Mouse (Mus musculus) thymus, adult 18-20 months (tissue): ENCODE data around the gene Itpk1.

ENCODE experiments used
- DNase-seq, 2 experiments: peaks; one replicate each; pipeline ENCODE4 v3.0.0; 2022; ENCODE audit warnings: mixed read lengths in 2 of 2

Itpk1 gene

DNA sequence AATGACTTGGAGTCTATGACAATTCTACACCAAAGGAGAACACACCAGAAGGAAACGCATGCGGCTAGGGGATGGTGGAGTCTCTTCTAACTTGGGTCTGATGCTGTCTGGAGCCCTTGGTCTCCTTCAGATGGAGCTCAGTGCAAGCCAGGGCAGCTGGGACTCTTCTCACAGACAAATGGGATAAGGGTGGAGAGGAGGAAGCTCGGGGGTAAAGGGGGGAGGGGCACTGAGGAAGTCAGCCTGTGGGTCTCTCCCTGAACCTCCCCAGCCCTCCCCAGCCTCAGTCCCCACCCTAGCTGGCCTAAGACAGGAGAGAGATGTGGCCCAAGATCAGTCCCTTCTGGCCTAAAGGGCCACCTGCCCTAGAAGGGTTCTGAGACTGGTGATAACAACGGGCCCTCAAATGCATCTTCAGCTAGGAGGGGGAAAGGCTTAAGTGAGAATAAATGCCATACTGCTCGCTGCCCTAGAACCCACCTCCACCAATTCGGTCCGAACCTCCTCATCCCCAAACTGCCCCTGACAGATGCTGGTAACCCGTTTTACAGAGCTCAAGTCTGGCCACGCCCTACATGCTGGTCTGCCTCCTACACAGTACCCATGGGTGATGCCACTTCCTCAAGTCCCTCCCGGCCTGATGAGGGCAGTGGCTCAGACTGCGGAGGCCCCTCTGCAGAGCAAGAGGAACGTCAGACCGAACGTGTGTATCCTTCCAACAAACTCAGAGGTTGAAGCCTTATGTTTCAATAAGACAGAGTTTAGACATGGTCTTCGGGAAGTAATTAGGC, 14.8 kb downstream of the Itpk1 start:
- no peak for DNase-seq

DNA sequence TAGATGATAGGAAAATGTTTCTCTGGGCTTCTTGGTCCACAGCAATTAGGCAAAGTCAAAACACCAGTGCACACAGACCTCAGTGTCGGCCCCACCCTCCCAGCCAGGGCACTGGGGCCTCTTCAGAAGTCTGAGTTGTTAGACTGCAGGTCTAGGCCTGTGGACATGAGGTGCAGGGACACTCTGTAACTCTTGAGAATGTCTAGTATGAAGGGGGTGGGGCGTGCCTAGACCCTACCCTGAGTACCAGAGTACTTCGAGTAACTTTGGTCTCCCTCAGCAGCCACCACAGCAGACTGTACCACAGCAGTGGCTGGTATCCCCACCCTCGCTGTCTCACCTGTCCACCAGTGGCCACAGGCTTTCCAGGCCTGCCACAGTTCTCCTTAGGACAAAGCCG, 18.4 kb downstream of the Itpk1 start:
- DNase-seq: no peak

DNA sequence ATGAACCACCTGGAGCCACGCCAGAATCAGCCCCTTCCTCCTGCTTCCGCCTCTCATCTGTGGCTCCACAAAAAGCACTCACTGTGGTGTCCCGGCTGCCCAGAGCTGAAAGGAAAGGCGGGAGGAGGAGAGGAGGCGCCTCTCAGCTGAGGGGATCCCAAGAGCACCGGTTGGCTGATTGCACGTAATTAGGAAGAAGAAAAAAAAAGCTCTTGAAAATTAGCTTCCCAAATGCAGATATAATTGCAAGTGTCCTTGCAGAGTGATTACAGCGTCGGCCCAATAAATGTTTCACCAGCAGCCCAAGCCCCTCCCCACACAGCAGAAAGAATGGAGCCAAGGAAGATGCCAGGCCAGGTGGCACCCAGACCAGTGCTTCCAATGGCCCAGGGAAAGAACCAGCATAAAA, 19.2 kb downstream of the Itpk1 start:
- no peak for DNase-seq

DNA sequence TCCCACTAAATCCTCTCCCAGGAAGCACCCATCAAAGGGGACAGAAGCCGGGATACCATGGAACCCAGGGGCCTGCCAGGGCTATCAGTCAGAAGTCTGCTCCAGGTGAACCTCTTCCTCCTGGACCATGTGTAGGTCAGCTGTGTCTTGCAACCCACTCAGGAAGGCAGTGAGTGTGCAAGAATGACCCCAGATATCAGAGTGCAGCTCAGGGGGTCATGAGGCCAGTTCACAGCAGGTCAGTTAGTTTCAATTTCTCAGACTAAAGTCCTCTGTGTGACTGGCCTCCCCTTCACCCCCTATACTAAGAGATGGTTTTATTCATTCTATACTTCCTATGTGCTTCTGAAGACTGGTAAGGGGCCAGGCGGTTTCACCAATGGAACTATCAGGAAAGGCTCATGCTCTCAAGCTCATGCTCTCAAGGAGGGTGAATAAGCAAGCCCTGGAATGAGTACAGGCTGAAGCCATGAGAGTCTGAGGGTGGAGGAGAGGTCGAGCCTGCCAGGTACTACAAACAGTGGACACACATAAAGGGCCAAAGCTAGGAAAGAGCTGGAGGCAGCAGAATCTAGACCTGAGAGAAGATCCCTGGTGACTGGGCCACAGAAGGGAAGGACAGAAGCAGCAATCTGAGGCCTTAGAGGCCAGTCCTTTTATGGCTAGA, 19.9 kb downstream of the Itpk1 start:
- DNase-seq: no peak

DNA sequence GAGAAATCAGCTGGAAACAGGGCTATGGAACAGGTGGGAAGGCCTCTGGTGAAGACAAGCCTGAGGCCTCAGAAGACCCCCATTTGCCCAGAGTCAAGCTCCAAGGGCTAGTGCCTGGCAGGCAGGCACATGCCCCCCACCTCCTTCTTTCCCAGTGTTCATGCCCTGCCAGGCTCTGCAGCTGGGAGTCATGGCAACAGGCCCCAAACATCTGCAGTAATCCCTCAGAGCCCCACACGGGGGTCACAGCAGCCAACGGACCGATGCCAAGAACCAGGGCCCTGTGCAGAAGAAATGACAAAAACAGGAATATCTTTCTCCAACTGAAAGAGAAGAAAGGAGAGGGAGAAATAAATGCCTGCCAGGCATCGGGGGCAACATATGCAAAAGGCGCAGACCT, 20.8 kb downstream of the Itpk1 start:
- DNase-seq: no peak

DNA sequence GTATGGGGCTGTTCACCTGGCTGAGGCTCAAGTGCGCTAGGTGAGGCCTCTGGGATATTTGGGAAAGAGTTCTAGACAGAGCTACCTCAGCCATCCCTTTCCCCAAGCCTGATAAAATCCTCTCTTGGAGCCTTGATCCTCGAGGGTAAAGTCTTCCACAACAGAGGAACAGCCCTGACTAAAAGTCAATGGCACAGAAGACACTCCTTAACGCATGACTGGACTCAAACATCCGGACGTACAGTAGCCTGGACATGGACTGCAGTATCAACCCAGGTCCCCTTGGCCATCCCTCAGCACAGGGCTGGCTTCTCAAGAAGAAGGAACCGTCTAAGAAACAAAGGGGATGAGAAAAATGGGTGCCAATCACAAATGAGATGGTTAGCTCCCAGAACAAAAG, 21.3 kb downstream of the Itpk1 start:
- DNase-seq: no peak

DNA sequence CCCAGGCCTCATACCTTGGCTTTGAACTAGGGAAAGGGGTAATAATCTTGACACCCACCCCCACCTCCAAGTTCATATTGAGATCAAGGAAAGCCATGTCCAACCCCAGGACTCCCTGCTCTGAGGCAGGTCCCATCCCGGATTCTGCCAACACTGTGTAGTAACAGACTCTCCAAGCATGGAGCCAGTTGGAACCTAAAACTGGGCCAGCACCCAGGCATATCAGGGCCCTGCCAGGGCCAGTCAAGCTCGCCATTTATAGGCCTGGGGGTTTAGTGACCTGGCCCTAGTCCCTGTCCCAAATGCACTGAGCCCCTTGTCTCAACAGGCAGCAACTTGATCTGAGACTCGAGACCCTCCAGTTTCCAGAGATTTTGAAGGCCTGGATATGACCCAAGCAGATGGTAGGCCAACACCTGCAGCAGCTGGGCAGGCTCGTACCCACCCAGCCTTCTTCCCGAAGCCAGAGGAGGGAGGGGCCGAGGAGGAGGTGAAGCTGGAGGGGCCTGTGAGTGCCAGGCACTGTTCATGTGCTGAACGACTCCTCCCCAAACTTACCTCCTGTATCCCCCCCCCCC, 21.9 kb downstream of the Itpk1 start:
- DNase-seq: no peak

DNA sequence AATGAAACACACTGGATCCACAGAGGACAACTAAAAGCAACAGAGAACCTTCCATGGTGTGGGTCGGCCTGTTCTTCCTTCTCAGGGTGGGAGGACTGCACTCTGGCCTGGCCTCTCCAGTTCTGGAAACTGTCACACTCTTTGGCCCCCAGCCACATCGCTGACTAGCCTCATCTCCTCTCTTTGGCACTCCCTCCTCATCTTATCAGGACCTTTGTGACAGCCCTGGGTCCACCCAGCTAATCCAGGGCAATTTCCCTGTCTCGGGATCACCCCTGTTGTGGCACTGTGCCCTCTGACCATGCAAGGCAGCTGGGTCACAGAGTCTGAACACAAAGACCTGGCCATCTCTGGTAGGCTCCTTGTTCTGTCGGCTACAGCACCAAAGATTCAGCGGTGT, 22.6 kb downstream of the Itpk1 start:
- DNase-seq: no peak

DNA sequence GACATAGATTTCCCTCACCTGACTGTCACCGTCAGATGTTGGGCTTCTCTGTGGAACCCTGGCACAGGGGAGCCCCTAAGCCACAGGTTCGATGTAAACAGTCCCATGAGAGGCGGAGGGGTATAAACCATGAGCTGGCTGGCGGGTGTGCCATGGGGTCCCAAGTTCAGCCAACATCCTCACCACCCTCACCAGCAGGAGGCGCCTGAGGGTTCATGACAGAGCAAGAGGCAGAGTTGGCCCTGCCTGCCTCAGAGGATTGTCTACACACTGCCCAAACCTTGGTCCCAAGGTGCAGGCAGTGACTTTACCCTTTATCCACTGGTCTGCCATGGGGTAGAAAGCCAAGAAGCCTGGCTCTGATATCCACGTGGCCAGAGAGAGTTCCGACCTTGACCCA, 23.1 kb downstream of the Itpk1 start:
- DNase-seq: peak in 1 of 2 experiments; percentile 47

DNA sequence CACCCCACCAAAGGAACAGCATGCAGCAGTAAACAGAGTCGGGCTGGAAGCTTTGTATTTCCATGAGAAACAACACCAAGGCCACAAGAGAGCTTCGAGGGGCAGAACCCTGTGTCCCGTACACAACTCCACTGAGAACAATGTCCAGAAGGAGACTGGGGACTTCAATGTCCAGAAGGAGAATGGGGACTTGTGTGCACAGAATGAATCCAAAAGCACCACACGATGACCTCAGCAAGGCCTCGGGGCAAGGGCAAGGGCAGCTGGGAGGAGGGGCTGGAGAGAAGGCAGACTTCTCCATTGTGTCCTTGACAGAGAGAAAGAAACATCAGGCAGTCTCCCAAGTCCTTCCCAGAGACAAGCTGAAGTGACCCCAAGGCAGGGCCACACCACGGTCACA, 25.9 kb downstream of the Itpk1 start:
- DNase-seq: no peak

DNA sequence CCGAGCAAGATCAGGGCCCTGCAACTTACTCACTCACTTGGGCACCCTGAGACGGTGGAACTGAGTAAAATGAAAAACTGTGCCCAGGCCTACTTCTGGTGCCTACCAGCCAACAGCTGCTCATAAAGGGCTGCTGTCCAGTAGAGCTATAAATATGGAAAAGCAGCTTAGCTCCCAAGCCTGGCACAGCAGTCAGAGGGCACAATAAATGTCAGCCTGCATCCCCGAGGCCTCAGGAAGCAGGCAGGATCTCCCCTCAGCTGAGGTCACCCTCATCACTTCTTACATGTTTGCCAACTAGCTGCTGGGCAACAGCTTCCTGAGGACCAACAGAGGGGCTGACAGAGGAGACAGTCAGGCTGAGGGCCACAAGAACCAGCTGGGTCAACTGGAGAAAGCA, 27.6 kb downstream of the Itpk1 start:
- DNase-seq: no peak

DNA sequence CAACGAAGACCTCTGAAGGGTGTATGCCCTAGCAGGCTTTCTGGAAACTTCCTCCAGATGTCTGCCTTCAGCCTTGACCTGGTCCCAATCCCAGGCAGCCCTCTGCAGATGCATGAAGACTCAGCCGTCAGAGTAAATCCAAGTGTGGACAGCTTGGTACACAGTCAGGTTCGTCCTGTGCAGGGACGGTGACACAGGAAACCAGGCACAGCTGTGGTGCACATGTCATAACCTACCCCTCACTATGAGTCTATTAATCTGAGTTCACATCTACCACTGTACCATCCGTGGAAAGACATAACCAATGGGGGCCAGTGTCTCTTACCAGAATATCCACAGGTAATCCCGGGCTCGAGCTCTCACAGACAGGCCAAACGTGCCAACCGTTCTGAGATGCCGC, 30.2 kb downstream of the Itpk1 start:
- DNase-seq: no peak

DNA sequence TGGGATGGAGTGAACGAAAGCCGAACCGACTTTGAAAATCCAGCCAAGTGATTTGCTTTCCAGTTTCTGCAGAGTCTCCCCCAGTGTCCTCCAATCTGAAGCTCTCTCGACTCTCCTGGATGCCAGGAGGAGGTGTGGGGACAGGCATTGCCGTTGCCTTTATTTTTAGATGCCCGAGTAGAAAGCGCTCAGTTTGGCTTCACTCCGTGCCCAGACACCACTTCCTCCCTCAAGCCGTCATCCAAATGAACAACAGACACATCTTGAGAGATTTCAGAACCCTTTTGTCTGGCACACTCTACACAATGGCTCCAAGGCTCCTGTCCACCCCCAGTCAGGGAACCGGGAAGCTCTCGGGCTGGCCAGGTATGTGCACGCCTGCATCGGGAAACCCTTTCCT, 30.6 kb downstream of the Itpk1 start:
- DNase-seq: no peak

DNA sequence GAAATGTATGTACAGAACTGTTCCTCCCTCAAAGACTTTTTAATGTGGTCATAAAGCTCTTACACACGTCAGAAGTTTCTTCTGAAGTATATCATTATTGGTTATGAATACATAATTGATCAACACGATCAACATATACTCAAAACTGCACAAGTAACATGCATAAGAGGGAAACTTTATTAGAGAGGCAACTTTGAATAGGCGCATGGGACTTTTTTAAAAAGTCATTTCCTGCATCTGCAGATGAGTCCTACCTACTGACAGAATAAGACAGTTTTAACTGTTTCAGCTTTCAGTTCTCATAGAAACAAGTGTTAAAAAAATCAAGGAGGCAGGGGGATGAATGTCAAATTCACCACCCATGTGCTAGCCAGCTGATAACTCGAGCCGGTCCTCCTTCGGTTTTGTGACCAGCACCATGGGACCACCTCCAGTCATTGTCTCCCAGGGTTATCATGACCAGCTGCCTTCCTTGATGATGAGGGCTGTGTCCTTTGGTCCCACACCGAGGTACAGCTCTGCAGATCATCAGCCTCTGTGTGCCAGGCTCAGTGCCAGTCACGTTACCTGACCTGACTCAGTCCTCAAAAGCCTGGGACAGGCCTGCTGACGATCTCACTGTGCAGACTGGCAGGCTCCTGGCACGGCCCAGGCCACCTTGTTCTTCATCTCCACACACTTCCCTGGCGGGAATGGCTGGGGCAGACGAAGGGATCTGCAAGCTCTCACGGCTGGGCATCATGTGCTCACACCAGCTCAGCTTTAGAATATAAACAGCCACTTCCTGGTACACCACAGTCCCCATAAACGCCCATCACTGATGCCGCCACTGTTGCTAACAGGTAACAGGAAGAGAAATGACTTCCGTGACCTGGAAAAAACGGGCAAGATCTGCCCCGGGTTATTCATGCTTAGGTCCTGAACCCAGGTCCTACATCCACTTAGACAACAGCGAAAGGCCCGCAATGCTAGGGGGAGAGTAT, 31.6 kb downstream of the Itpk1 start:
- no peak for DNase-seq

DNA sequence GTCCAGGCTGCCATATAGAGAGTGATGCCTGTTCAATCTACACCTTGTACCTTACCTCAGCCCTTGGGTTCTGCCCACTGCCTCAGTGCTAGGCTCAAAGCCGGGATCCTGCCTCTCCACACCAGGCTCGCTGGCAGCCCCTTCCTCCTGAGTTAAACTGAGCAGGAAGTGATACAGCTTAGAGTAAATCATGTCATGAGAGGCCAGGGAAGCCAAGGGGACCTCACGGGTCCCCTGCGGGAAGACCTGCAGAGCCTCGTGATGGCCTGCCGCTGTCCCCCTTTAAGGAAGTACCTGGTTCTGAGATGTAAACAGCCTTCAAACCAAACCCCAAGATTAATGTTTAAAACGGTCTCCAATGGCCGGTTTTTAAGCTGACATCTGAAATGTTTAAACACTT, 32.6 kb downstream of the Itpk1 start:
- DNase-seq: no peak

DNA sequence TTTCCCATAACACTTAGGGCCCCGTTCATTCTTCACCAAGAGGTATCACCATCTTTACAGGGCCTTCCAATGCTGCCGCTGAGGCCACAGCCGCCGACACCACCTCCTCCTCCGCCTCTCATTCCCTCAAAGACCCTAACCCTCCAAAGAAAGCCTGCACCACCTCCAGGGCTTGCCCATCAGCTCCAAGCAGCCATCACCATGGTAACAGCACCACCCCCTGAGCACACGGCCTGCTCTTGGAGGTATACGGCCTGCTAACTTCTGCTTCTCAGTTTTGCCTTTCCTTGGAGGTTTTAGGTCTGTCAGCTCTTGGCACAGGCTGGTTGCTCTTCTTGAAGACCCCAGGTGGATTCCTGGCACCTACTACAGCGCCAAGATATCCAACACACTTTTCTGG, 33.9 kb downstream of the Itpk1 start:
- no peak for DNase-seq

DNA sequence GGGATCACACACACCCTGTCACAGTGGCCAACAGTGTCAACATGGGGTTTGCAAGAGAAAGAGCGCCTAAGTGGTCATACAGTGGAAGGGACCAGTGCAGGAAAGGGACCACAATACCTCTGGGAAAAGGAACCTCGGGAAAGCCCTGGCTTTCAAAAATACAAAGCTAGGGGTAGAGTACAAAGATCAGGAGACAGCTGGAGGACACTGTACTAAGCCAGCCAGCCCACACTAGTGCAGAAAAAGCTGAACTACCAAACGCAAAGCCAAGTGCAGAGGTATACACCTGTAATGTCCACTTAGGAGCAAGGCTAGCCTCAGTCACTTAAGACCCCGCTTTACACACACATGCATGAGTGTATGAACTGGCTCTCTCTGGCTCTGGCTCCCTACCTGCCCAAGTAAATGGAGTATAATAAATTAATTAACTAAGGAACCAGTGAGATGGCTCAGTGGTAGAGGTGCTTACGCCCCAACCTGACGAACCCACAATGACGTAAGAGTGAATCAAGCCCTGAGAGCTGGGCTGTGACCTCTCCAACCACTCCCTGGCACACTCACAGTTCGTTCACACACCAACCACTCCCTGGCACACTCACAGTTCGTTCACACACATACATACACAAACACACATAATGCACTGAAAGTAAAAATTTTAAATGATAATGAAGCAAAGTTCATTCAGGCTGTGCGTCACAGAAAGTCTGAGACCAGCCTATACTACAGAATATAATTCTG, 39.1 kb downstream of the Itpk1 start:
- DNase-seq: no peak

DNA sequence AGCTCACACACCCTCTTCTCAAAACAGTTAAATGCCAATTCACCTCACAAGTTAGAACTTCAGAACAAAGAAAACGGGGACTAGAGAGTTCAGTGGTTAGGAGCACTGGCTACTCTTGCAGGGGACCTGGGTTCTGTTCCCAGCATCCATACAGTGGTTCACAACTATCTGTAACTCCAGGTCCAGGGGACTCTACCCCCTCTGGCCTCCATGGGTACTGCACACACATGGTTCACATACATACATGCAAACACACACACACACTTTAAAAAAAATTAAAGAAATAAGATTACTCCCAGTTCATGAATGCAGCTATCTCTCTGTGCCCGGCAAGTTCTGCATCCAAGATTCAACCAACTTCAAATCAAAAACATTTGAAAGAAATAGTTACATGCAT, 40.7 kb downstream of the Itpk1 start:
- no peak for DNase-seq

DNA sequence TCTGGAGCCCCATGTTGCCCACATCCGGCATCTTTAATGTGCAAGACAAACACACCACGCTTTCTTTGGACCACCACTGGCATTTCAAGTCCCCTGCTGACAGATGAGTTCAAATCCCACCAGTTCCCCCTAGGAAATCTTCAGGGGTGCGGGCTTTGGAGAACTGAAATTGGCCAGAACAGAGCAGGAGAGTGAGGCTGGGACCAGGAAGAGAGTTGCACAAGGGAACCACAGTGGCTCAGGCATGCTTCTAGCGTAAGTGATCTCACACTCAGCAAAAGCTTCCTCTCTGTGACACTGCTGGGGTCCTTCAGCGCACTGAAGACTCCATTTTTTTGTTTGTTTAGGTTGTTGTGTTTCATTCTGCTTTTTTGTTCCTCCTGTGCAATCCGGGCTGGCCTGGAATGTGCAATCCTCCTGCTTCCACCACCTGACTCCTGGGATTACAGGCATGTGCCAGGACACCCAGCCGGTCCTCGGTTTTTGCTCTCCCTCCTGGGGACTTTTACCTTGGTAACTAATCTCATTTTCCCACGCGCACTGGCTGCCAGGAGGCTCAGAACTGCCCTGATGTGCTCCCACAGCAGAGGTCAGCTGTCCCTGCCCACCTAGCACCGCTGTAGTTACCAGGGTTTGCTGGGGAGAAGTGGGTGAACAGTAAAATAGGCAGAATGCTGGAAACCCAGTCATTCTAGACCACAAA, 41.2 kb downstream of the Itpk1 start:
- no peak for DNase-seq

DNA sequence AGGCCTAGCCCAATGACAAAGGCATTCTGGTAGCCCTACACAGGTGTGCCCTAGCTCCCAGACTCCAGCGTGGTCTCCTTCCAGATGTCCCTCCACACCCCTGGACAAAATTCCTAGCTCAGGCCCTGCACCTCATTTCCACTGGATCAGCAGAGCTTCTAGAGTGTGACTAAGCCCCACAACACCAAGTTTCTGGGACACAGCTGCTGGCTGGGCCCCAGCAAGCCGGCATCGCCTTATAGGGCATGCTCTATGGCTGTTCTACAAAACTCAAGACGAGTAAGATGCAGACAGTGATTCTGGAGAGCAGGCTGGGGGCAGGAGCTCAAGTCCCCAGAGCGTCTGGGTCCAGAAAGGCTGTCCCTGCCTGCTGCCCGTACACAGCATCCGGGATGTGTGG, 43.0 kb downstream of the Itpk1 start:
- DNase-seq: no peak

DNA sequence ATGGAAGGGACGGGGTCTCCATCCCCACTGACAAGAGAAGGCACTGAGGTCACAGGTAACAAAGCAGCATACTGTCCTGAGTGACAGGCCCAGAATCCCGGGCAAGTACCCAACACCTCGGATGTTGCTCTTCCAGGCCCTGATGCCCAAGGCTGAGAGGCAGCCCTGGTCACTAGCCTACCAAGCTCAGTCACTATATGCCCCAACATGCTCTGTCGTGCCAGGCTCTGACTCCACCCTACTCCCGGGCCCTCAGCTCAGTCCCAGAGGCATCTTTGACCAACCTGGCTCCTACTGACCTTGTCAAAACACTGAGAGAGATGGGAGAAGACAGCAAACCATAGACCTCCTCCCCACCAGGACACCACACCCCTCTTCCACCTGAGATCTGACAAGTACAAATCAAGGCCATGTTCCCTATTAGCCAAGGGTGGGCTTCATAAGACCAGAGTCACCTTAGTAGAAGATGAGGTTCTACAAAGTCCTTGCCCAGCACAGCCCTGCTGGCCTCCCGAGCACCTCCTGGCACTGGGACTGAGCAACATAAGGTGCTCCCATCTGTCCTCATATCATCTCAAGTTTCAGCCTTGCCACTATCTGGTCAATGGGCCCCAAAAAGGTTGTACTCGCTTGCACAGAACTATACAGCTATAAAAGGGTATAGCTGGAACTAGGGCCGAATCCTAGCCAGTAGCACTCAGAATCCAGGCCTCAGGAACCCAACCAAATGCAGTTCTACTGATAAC, 43.7 kb downstream of the Itpk1 start:
- no peak for DNase-seq
